Mouse (Mus musculus): Measurements from ENCODE around the gene Agtpbp1. TPM values are rescaled to one million over a fixed set of nuclear protein-coding genes. Genes with fewer than 3 reads are reported as not detected.
"Not testable (repeated sequence)": the region's sequence is repeated elsewhere in the genome, so short reads cannot be mapped to it uniquely, and the experiment has no call there.

The Agtpbp1 gene
- total RNA-seq (2021) = 10 to 100 TPM; 29.9 to 33.6 TPM
- long read RNA-seq, experiment 1, full-length matches to known transcripts = 7 of 17 reads
- long read RNA-seq, experiment 1, partial matches to known transcripts = 2 of 17 reads
- long read RNA-seq, experiment 1, other reads (novel, unspliced or antisense) = 8 of 17 reads
- long read RNA-seq, experiment 2, full-length matches to known transcripts = 11 of 23 reads
- long read RNA-seq, experiment 2, partial matches to known transcripts = 2 of 23 reads
- long read RNA-seq, experiment 2, other reads (novel, unspliced or antisense) = 10 of 23 reads

GRCm38 (mm10) chr13:59584947-59585647 lies at the start of gene Agtpbp1, which contains the start of gene Naa35:
Gene Agtpbp1 (minus strand): TSS chr13:59585227.
Gene Naa35 (plus strand): TSS chr13:59585259.
- DNase-seq = peak; percentile 99

DNA sequence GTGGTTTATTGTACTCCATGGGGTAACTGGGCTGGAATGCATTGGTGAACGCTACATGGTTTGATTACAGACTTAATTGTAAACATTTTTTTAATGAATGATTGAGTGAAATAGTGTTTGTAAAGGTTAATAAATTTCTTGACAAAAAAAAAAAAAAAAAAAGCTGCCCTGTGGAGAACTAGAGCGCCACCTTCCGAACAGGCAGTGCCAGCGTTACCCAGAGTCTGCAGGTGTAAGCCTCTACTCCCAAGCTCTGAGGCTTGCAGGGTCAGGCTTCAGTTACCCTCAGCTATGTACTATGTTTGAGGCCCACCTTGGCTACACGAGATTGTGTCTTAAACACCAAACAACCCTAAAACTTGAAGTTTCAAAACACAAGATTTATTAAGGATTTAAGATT lies 49.6 kb upstream of the Agtpbp1 start:
- no peak for DNase-seq

- no peak for DNase-seq
These were observed 41.7 kb upstream of the Agtpbp1 start for GRCm38 (mm10) chr13:59626739-59627138.

DNA sequence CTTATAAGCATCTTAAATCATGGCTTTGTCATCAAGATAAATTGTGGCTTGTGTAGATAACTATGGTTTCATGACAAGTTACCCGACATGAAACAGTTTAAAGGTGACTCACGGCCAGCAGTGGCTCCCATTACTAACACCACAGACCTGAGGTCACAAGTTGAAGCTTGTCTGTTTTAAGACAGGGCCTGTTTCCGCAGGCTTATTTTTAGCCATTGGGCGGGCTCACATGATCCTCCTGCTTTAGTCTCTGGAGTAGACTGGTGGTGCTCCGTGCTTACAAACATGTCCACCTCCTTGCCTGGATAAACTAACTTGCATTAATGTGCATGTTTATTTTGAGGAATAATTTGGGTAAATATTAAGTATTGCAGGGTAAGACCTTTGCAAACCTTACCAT lies 39.9 kb upstream of the Agtpbp1 start:
- no peak for DNase-seq

DNA sequence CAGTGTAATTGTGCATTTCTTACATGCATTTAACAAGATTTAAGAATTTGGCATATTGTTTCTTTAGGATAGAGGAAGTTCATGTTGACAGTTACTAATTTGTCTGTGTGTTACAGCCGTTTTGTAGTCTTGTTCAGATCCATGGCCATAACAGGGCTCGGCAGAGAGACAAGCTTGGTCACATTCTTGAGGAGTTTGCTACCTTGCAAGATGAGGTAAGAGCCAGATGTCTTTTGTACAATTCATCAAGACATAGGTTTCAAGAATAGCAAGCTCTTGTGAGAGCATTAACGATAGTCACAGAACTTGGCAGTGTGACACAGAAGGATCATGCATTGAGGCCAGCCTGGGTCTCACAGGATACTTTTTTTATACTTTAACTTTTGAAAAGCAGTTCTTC lies 39.4 kb upstream of the Agtpbp1 start:
- DNase-seq = no peak

- no peak for DNase-seq
These were observed 36.8 kb upstream of the Agtpbp1 start for GRCm38 (mm10) chr13:59621643-59622489.

DNA sequence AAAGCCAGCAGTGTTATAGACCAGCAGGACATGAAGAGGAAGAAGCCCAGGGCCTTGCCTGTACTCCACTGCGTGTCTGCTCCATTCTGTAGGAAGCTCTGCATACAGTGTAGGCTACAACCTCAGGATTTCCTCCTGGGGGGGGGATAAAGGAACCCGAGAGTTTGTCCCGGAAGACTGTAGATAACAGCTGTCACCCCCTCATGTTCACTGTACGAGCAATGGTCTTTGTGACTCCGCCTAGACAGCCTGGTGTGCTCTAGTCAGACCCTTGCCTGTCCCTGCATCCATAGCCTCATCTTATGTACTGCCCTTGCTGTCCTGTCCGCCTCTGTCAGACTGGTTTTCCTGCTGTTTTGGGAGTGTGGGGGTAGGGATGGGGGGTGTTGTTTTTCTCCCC lies 33.4 kb upstream of the Agtpbp1 start:
- no peak for DNase-seq

- DNase-seq = no peak
These were observed 30.5 kb upstream of the Agtpbp1 start for GRCm38 (mm10) chr13:59615554-59615953.

- no peak for DNase-seq
These were observed 30.1 kb upstream of the Agtpbp1 start for GRCm38 (mm10) chr13:59615152-59615551.

- DNase-seq = no peak
These were observed 28.8 kb upstream of the Agtpbp1 start for GRCm38 (mm10) chr13:59613868-59614267.

DNA sequence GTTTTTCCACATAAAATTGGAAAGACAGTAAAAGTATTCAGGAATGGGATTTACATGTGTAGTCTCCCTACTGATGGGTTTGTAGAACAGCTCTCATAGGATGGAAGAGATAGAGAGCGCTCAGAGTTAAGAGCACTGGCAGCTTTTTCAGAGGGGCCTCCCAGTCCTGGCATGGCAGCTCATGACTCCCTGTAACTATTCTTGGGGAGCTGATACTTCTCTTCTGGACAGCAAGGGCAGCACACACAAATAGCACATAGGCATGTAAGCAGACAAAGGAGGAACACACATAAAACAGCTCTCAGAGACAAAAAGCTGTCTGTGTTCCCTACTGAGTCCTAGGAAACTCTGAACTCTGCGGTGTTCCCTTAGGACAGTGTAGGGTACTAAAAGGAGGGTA lies 25.4 kb upstream of the Agtpbp1 start:
- DNase-seq = no peak

DNA sequence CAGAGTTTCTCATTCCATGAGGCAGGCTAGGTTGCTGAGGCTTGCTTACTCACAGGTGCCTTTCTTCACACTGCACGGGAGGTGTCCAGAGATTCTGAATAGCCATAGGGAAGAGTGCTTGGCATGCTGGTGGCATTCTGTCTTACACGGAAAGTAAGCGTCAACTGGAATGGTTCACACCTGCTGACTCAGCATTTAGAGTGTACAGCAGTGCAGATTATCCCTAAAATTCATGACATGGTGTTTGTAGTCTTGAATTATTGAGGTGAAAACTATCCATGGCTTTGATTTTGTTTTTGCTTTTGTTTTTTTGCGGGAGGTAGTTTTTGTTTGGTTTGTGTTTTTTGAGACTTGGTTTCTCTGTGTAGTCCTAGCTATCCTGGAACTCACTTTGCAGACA lies 24.9 kb upstream of the Agtpbp1 start:
- DNase-seq = no peak

DNA sequence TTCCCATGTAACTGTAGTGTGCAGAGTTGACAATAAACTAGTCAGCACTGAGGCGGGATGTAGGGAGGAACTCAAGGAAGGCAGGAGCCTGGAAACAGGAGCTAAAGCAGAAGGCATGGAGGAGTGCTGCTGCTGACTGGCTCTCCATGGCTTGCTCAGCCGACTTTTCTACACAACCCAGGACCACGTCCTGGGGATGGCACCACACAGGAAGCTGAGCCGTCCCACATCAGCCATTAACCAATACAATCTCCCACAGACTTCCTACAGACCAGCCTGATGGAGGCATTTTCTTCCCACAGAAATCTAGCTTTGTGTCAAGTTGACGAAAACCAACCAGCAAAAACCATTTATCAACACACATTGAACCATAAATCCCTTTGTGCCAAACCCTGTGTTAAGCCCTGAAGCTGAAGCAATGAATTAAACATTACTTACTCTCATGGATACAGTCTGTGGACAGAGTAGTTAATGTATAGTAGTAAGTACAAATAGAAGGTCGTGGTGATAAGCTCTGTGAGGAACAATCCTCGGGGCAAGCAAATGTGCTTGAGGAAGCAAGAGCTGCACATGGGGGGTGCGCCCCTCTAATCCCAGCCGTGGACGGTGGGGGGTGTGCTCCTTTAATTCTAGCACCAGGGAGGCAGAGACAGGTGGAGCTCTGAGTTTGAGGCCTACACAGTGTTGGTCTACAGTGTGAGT lies 20.3 kb upstream of the Agtpbp1 start:
- DNase-seq = no peak

DNA sequence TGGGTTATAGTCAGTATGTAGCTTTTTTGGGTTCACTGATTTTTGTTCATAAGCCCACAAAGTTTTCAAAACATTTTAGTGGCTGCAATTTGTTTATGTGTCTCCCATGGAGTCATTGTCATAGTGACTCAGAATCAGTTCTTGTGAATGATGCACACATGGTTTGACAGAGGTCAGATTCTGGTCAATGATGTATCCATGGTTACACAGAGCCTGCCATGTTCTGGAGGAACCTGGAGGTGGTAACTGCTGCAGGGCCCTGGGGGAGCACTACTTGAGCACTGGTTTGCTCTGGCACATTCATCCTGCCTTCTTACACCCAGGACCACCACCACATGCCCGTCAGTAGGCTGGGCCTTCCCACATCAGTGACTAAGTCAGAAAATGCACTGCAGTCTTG lies 19.5 kb upstream of the Agtpbp1 start:
- no peak for DNase-seq

GRCm38 (mm10) chr13:59603096-59603495 lies 18.1 kb upstream of the Agtpbp1 start:
- no peak for DNase-seq

DNA sequence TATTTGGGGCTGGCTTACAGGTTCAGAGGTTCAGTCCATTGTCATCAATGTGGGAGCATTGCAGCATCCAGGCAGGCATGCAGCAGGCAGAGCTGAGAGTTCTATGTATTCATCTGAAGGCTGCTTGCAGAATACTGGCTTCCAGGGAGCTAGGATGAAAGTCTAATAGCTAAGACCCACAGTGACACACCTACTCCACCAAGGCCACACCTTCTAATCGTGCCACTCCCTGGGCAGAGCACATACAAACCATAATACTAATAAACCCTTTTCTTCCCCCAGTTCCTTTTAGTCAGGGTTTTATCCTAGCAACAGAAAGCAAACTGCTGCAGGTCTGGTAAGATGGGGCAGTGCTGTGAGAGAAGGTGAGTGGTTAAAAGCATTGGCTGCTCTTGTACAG lies 7.6 kb upstream of the Agtpbp1 start:
- DNase-seq = no peak

DNA sequence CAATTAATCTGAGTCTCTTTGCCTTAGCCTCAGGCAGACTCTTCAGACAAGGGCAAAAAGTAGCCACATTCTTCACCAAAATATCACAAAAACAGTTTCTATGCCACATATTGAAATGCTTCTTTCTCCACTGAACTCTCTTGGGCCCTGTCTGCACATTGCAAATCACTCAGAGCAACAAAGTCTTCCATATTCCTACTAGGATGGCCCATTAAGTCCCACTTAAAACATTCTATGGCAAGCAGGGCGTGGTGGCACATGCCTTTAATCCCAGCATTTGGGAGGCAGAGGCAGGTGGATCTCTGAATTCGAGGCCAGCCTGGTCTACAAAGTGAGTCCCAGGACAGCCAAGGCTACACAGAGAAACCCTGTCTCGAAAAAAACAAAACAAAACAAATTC lies 7.0 kb upstream of the Agtpbp1 start:
- DNase-seq = not testable (repeated sequence)

DNA sequence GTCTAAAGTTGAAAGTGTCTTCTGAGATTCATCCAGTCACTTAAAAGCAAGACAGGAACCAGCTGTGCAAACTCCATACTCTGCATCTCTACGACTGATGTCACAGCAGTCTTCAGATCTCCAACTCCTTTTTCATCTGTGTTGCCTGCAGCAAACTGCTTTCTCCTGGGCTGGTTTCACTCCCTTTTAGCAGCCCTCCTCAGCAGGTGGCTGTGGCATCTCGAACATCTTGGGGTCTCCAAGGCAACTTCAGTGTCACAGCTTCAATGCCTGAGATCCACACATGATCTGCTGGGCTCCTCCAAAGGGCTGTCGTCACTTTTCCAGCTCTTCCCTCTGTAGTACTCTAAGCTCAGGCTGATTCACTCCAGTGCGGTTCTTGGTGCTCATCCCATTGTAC lies 5.7 kb upstream of the Agtpbp1 start:
- no peak for DNase-seq

GRCm38 (mm10) chr13:59589672-59590071 lies 4.6 kb upstream of the Agtpbp1 start:
- no peak for DNase-seq

- no peak for DNase-seq
These were observed 2.2 kb upstream of the Agtpbp1 start for GRCm38 (mm10) chr13:59587201-59587600.

DNA sequence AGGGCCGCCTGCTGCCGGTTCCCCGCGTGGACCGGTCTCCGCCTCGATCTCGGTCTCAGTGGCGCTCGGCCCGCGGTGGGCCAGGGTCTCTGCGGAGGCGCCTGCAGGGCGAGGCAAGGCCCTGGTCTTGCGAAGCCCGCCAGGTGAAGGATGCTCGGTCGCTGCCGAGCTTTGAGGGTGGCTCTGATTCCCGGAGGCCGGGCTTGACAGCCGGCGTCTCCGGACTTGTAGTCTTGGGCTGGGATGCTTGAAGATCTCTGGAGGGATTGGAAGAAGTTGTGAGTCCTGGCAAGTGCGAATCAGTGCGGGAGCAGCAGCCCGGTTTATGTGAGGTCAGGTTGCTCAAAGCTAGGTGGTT lies 600 bp upstream of the Agtpbp1 start:
- DNase-seq = no peak

GRCm38 (mm10) chr13:59584481-59584880 lies 546 bp downstream of the Agtpbp1 start:
- DNase-seq = peak; percentile 18

- no peak for DNase-seq
These were observed 4.1 kb downstream of the Agtpbp1 start for GRCm38 (mm10) chr13:59580954-59581353.
